Mouse (Mus musculus) liver, embryonic 14.5 days (tissue): ENCODE measurements at regions not wholly inside any gene's neighbourhood (a gene's known extent, or its start where the extent isn't known, plus 50 kb on each side); places are given as distances from the start of the nearest gene placed in this dataset.

Experiments
- CTCF ChIP-seq: IDR thresholded peaks from 2 replicates; pipeline ENCODE4 v1.5.1; 2016; ENCODE audit warnings: antibody characterized with exemption, low read depth, control low read depth
- EP300 ChIP-seq: IDR thresholded peaks from 2 replicates; pipeline ENCODE4 v1.6.1; 2016; ENCODE audit warnings: antibody characterized with exemption, low read depth

DNA sequence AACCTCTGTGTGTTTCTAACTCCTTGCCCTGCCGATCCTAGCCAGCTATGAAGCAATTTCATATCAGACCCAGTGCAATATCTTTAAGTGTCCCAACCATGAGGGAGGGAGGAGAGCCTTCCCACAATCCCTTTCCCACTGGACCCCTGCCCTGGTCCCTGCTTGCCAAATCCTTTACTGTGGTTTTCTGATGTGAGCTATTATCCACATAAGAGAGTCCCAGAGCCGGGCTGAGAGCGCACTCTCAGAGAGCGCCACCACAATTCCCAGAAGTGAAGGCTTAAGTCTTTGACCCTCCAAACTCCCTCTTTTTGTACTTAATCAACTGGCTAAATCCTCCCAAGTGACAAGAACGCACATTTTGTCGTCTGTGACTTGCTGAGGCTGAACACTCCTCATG, 107.4 kb upstream of the Eomes start:
- TF ChIP-seq CTCF (no peak), EP300 (no peak)
